Mouse (Mus musculus): Measurements from ENCODE around the gene Mphosph6. TPM values are rescaled to one million over a fixed set of nuclear protein-coding genes. Genes with fewer than 3 reads are reported as not detected.

The Mphosph6 gene
- polyA plus RNA-seq, 1 experiment = 26.2 TPM

GRCm38 (mm10) chr8:117798066-117798465, 3.7 kb downstream of the Mphosph6 start:
- DNase-seq = no peak
- no peak for TF ChIP-seq CTCF (IDR thresholded peaks at IDR 0.05; ENCODE audit: borderline replicate concordance, insufficient read depth, low read depth, low read length)
- TF ChIP-seq POLR2A (IDR thresholded peaks at IDR 0.05; ENCODE audit: borderline replicate concordance, insufficient read depth, low read length) = no peak
- Histone ChIP-seq H3K27ac (ENCODE audit: insufficient read depth, low read length) (no peak overlapping the region), H3K4me1 (ENCODE audit: control insufficient read depth, insufficient read depth, low read length) (peaks cover 16% of the 10 kb centered on the region), H3K4me3 (replicated peaks; ENCODE audit: insufficient read depth, low read depth, low read length) (no peak overlapping the region), H3K27me3 (ENCODE audit: control insufficient read depth, insufficient read depth, low read length) (no peaks in the 10 kb centered on the region)
- WGBS = 98% methylated on average over 2 of the region's 2 CpGs

DNA sequence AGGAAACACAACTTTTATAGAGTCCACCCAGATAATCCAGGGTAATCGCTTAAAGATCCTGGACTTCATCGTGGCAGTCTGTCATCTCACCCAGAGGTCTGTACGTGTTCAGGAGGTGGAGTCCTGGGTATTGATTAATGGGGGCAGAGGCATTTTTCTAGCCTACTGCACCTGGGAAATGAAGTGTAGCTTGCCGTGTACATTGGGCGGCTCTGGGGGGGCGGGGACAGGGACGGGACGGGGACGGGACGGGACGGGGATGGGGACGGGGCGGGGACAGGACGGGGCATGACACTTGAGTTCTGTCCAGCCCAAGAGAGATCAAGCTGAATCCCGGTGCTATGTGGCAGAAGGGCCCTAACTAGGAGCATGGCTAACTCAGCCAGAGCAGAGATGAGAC, 5.3 kb downstream of the Mphosph6 start:
- Histone ChIP-seq H3K27me3 (ENCODE audit: control insufficient read depth, insufficient read depth, low read length) (no peaks in the 10 kb centered on the region), H3K4me3 (replicated peaks; ENCODE audit: insufficient read depth, low read depth, low read length) (no peak overlapping the region), H3K27ac (ENCODE audit: insufficient read depth, low read length) (no peak overlapping the region), H3K4me1 (ENCODE audit: control insufficient read depth, insufficient read depth, low read length) (peaks cover 16% of the 10 kb centered on the region)
- WGBS = 94% methylated on average over 15 of the region's 15 CpGs
- TF ChIP-seq POLR2A (IDR thresholded peaks at IDR 0.05; ENCODE audit: borderline replicate concordance, insufficient read depth, low read length) = no peak
- TF ChIP-seq CTCF (IDR thresholded peaks at IDR 0.05; ENCODE audit: borderline replicate concordance, insufficient read depth, low read depth, low read length) = no peak
- no peak for DNase-seq

DNA sequence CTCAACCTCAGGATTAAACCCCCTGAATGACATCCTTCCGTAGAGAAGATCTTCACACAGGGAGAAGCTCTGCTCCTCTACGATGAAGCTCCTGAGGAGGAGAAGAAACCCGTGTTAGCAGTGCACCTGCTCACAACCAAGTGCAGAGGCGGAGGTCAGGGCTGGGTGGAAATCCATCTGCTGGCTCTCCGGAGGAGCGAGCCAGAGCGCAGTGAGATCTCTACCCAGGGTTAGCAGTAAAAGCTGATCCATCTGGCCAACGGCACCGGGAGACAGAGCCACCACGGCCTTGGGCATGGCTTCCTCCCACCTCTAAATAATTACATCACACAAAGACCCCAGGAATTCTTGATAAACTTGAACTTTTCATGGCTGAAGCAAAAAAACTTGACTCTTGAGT, 7.2 kb downstream of the Mphosph6 start:
- TF ChIP-seq POLR2A (IDR thresholded peaks at IDR 0.05; ENCODE audit: borderline replicate concordance, insufficient read depth, low read length) (no peak), CTCF (IDR thresholded peaks at IDR 0.05; ENCODE audit: borderline replicate concordance, insufficient read depth, low read depth, low read length) (no peak)
- 40% methylated on average over 10 of the region's 10 CpGs for WGBS
- H3K27ac ChIP-seq (ENCODE audit: insufficient read depth, low read length) = peak overlapping the region; percentile 57

DNA sequence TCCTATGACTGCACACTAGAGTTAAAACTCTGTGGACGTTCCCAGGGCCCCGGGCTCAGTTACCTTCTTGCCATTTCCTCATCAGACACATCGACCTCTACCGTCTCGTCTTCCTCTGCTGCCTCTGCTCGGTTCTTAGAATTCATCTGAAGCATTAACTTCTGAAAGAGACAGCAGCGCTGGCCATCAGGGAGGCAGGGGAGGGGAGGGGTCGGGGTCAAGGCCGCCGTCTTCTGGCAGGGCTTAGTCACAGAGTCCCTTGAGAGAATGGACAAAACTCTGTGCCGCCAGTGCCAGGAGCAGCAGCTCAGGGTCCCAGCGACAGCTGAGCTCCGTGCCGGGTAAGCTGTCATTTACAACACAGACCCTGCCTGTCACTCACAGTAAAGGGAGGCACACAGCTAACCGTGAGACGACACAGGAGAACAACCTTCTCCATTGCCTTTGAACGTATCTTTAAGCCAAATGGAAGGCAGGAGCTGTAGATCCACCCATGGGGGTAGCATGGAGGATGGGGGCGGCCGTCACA, 9.1 kb downstream of the Mphosph6 start:
- H3K27me3 ChIP-seq (ENCODE audit: control insufficient read depth, insufficient read depth, low read length) = no peaks in the 10 kb centered on the region
- H3K27ac ChIP-seq (ENCODE audit: insufficient read depth, low read length) = no peak overlapping the region
- no peak for TF ChIP-seq CTCF (IDR thresholded peaks at IDR 0.05; ENCODE audit: borderline replicate concordance, insufficient read depth, low read depth, low read length)
- TF ChIP-seq POLR2A (IDR thresholded peaks at IDR 0.05; ENCODE audit: borderline replicate concordance, insufficient read depth, low read length) = no peak
- DNase-seq = no peak
- peaks cover 12% of the 10 kb centered on the region for H3K4me1 ChIP-seq (ENCODE audit: control insufficient read depth, insufficient read depth, low read length)
- H3K4me3 ChIP-seq (replicated peaks; ENCODE audit: insufficient read depth, low read depth, low read length) = no peak overlapping the region
- WGBS = 53% methylated on average over 19 of the region's 19 CpGs

More for the DNA sequence above, 7.2 kb downstream of the Mphosph6 start:
- Histone ChIP-seq H3K27me3 (ENCODE audit: control insufficient read depth, insufficient read depth, low read length) (no peaks in the 10 kb centered on the region), H3K4me1 (ENCODE audit: control insufficient read depth, insufficient read depth, low read length) (peaks cover 12% of the 10 kb centered on the region), H3K4me3 (replicated peaks; ENCODE audit: insufficient read depth, low read depth, low read length) (no peak overlapping the region)
- peak; percentile 58 to 73 for DNase-seq

DNA sequence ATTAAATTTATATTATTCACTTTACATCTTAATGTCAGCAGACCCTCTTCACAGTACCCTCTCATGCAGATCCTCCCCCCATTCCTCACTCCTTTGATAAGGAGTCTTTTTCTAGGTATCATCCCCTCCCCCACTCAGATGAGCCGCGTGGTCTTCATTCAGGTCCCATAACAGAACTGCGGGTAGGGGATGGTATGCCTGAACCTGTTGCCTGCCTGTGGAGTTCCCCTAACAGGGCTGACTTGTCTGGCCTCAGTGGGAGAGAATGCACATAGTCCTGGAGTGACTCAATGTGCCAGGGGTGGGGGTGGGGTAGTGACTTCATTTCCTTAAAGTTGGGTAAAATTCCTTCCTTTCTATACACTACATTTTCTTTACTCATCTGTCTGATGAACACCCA, 15.3 kb downstream of the Mphosph6 start:
- Histone ChIP-seq H3K4me1 (ENCODE audit: control insufficient read depth, insufficient read depth, low read length) (no peaks in the 10 kb centered on the region), H3K27me3 (ENCODE audit: control insufficient read depth, insufficient read depth, low read length) (no peaks in the 10 kb centered on the region), H3K4me3 (replicated peaks; ENCODE audit: insufficient read depth, low read depth, low read length) (no peak overlapping the region), H3K27ac (ENCODE audit: insufficient read depth, low read length) (no peak overlapping the region)
- WGBS = 94% methylated on average over 3 of the region's 3 CpGs
- TF ChIP-seq CTCF (IDR thresholded peaks at IDR 0.05; ENCODE audit: borderline replicate concordance, insufficient read depth, low read depth, low read length) (no peak), POLR2A (IDR thresholded peaks at IDR 0.05; ENCODE audit: borderline replicate concordance, insufficient read depth, low read length) (no peak)
- DNase-seq = no peak

DNA sequence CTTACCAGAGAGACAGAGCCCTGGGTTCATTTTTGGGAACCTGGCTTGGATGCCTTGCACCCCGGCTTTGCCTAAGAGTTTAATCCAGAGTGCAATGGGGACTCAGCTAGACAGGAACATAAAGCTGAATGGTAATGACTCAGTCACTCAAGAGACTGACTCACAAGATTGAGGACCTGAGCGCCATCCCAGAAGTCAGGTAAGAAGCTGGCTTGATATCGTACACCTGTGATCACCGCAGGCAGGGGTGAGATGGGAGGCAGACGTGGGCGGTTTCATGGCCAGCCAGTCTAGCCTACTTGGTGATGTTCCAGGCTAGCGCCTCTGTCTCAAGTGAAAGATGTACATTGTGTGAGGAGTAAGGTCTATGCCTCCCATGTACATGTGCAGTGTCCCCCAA, 18.7 kb downstream of the Mphosph6 start:
- TF ChIP-seq POLR2A (IDR thresholded peaks at IDR 0.05; ENCODE audit: borderline replicate concordance, insufficient read depth, low read length) = no peak
- no peak for TF ChIP-seq CTCF (IDR thresholded peaks at IDR 0.05; ENCODE audit: borderline replicate concordance, insufficient read depth, low read depth, low read length)
- 84% methylated on average over 7 of the region's 7 CpGs for WGBS
- H3K4me3 ChIP-seq (replicated peaks; ENCODE audit: insufficient read depth, low read depth, low read length) = no peak overlapping the region
- H3K4me1 ChIP-seq (ENCODE audit: control insufficient read depth, insufficient read depth, low read length) = no peaks in the 10 kb centered on the region
- no peak for DNase-seq
- H3K27me3 ChIP-seq (ENCODE audit: control insufficient read depth, insufficient read depth, low read length) = no peaks in the 10 kb centered on the region
- H3K27ac ChIP-seq (ENCODE audit: insufficient read depth, low read length) = no peak overlapping the region

DNA sequence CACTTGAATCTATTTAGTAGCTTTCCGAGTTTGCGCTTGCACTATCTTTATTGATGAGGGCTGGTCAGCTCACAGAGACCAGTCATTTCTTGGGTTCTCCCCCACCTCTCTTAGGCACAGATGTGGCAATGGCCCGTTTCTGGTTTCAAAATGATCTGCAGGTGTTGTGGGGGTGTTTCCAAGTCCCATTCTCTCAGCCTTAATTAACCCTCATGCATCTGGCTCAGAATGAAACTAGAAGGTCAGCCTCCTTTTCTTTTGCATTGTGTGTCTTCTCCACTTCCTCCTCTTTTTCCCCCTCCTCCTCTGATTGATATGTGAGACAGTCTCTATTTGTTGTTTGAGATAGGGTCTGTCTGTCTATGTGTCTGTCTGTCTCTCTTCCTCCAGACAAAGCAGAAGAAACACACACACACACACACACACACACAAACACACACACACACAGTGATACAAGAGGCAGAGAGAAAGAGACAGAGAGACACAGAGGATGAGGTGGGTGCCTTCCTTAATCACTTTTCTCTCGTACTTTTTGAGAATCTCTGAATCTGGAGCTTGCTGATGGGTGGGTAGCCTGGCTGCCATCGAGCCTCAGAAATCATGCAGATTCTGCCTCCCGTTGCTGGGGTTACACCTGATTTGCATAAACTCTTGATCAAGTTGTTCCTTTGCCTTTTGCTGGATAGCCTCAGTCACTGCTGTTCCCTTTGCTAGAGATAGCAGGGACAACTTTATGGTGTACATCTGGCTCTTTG, 20.2 kb downstream of the Mphosph6 start:
- 46% methylated on average over 6 of the region's 6 CpGs for WGBS
- TF ChIP-seq CTCF (IDR thresholded peaks at IDR 0.05; ENCODE audit: borderline replicate concordance, insufficient read depth, low read depth, low read length) (no peak), POLR2A (IDR thresholded peaks at IDR 0.05; ENCODE audit: borderline replicate concordance, insufficient read depth, low read length) (no peak)
- Histone ChIP-seq H3K27me3 (ENCODE audit: control insufficient read depth, insufficient read depth, low read length) (no peaks in the 10 kb centered on the region), H3K4me3 (replicated peaks; ENCODE audit: insufficient read depth, low read depth, low read length) (no peak overlapping the region), H3K4me1 (ENCODE audit: control insufficient read depth, insufficient read depth, low read length) (no peaks in the 10 kb centered on the region), H3K27ac (ENCODE audit: insufficient read depth, low read length) (no peak overlapping the region)
- DNase-seq = no peak

- TF ChIP-seq POLR2A (IDR thresholded peaks at IDR 0.05; ENCODE audit: borderline replicate concordance, insufficient read depth, low read length) (no peak), CTCF (IDR thresholded peaks at IDR 0.05; ENCODE audit: borderline replicate concordance, insufficient read depth, low read depth, low read length) (no peak)
- Histone ChIP-seq H3K27me3 (ENCODE audit: control insufficient read depth, insufficient read depth, low read length) (no peaks in the 10 kb centered on the region), H3K4me1 (ENCODE audit: control insufficient read depth, insufficient read depth, low read length) (no peaks in the 10 kb centered on the region), H3K4me3 (replicated peaks; ENCODE audit: insufficient read depth, low read depth, low read length) (no peak overlapping the region), H3K27ac (ENCODE audit: insufficient read depth, low read length) (no peak overlapping the region)
- DNase-seq = no peak
- WGBS = 84% methylated on average over 6 of the region's 6 CpGs
Measured at GRCm38 (mm10) chr8:117779344-117779743, 22.4 kb downstream of the Mphosph6 start.
